Mouse (Mus musculus): Measurements from ENCODE around the gene Tnfsfm13. TPM values are rescaled to one million over a fixed set of nuclear protein-coding genes. Genes with fewer than 3 reads are reported as not detected.

The Tnfsfm13 gene
- total RNA-seq, 2 experiments from 2014 or later = 1.3 to 1.4 TPM

DNA sequence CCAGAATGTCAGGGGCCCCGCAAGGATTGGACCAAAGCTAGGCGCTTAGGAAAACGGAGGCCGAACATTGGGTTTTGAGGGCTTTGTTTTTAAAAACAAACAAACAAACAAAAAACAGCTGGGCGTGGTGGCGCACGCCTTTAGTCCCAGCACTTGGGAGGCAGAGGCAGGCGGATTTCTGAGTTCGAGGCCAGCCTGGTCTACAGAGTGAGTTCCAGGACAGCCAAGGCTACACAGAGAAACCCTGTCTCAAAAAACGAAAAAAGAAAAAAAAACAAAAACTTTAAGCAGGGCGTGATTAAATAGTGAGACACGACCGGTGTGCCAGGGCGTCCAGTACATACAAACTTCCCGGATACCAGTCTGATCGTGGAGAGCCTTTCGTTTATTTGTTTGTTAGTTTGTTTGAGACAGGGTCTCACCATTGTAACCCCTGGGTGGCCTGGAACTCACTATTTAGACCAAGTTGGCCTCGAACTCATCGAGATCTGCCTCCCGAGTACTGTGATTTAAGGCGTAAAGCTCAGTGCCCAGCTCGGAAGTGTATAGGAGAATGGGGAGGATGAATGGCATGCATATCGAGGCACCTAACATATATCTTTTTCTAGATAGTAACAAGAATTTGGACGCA, 13.6 kb downstream of the Tnfsfm13 start:
- DNase-seq (ENCODE audit: extremely low spot score in 1 of 2, low spot score in 1 of 2) = no peak

DNA sequence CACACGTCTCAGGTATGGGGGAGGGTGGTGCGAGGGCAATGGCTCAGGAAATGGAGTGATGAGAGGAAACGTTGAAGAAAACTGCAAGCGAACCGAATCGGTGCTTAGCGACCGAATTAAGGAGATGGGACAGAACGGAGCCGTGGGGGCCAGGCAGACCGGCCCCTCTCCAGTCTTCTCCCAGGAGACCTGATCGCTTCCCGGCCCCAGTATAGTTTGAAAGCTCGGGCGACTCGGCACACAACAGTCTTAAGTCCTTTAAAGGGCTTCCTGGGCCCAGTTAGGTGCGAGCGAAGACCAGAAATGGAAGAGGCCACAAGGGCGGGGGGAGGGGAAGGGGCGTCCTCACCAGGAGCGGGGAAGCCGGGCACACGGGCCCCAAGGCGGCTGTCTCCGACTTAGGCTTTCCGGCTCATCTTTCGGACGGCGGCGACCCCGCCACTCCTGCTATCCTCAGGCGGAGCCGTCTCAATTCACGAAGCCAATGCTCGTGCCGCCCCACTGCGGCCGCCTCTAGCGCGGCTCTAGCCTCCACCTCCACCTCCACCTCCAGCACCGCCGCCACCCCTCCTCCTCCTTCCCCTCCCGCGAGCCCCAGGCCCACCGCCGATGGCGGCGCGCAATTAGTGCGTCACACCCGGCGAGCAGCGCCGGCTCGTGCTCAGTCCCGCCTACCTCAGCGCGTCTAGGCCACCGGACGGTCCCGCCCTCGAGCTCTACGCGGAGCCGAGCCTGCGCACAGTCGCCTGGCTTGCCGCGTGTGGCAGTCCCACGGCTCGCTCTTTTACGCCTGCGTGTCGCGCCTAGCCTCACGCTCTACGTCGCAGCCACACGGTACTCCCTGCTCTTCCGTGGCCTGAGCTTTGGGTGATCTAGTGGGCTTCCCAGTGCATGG, 14.3 kb downstream of the Tnfsfm13 start, which contains the start of gene Senp3:
TSS of gene Senp3 (minus strand) at position 771 of the 895 bp plus-strand sequence.
- DNase-seq (ENCODE audit: extremely low spot score in 1 of 2, low spot score in 1 of 2) = peak; percentile 93 to 96

DNA sequence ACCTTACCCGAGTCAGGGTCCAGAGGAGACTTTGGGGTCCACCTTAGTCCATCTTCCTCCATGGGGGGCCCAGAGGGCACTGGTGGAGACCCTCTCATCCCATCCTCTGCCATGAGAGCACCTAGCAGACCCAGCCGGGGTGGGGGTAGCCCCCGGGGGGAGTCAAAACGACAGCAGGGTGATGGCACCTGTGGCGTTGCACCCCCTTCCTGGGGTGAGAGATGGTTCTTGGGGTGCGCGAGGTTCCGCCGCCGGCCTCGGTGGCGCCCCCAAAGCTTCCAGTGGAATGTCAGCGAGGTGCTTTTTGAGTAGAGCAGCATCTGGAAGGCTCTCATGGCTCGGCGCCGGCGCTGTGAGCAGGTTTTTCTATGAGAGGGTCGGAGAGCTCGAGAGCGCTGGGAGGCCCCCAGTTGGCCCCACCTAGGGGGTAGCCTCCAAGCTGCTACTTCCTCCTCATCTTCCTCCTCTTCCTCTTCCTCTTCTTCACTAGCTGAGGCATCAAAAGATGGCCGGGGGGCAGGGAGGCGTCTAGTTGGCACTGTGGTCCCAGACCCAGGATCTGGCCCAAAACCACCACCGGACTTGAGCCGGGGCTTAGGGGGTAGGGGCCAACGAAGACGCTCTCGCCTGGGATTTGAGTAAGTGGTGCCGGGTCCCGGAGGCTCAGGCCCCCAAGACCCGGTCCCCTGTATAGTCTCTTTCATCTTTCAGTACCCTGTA, 15.6 kb downstream of the Tnfsfm13 start:
- no peak for DNase-seq (ENCODE audit: extremely low spot score in 1 of 2, low spot score in 1 of 2)

DNA sequence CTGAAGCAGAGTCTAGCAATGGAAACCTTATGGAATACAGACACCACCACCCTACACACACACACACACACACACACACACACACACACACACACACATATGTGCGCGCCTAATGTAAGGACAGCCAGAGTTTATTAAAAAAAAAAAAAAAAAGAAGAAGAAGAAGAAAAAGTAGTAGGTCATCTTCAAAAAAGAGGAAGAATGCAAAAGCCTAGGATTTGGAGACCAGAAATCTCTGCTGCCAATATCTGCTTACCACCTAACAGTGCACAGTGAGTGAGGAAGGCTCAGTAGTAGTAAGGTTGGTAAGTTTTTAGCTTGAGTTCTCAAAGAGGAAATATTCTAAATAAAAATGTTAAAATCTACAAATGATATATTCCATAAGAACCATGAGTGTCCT, 16.8 kb downstream of the Tnfsfm13 start:
- no peak for DNase-seq (ENCODE audit: extremely low spot score in 1 of 2, low spot score in 1 of 2)

DNA sequence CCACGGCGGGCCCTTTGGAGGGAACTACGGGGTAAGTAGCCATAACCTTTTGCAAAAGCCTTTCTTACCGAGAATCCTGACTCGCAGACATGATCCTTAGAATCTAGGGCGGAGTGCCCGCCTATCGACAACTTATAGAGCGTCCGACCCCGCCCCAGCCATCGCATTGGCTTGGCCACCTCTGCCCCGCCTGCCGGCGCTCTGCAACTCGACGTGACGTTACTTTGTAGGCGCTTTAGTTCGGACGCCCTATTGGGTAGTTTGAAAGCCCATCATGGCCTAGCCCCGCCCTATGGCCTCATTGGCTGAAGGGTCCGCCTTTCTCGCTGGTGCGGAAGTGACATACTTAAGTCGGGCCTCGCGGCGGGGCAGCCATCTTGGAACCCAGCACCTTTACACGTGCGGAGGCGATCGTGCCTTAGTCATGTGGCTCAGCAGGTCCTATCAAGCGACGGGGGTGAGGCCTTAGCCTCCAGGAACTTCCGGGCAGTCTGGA, 23.6 kb downstream of the Tnfsfm13 start, which contains the start of gene Eif4a1:
TSS of gene Eif4a1 (minus strand) at position 213 of the 496 bp plus-strand sequence.
- DNase-seq (ENCODE audit: extremely low spot score in 1 of 2, low spot score in 1 of 2) = peak; percentile 96 to 99

DNA sequence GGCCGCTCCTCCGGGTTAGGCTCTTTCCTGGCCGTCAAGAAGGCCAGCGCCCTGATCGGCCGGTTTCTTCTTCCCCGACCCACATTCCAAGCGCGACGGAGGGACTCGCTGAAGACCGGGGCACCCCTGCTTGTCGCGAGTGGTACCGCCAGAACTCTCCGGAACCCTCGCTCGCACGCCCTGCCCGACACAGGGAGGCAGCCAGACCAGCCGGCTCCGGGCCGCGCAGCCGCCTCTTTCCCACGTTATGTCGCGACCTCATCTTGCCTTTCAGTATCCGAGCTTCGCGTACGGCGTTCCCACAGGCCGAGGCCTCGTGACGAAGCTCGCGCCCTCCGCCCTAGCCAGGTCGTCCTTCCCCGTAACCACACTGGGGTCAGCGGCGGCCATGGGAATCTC, 24.2 kb downstream of the Tnfsfm13 start:
- no peak for DNase-seq (ENCODE audit: extremely low spot score in 1 of 2, low spot score in 1 of 2)

DNA sequence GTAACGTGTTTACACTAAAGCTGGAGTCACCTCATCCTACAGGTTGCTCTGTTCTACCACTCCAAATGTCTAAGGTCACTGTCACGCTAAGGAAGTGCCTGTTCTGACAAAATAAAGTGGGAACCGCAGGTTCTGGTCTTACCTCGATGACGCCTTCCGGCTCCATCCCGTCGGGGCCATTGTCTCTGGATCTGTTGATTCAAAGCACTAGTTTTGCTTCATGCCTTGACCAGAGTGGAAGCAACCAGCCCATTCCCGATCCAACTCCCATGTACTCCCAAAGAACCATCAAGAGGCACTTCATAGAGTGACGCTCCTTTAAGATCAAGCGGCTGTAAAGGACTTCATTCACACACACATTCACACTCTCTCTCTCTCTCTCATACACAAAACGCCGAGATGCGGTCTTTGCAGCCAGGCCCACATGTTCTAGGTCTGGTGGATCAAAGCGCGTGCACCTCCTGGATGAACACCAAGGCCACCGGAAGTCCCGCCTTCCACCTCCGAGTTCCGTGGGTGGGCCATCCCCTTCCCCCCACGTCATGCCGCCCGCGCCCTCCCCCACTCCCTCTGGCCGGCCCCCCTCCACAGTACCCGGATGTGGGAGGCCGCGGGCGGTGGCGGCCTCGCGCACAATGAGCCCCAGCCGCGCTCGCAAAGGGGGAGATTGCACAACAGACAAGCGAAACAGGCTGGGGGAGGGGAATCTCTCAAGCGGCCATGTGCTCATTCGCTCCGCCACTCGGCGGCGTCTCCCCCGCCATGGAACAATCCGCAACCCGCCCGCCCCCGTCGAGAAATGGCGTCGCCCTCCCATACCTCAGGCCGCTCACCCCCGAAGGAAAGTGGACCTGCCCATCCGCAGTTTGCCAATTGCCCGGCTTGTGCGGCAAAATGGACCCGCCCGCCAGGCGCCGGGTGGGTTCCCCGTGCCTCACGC, 24.8 kb downstream of the Tnfsfm13 start:
- peak; percentile 88 to 91 for DNase-seq (ENCODE audit: extremely low spot score in 1 of 2, low spot score in 1 of 2)

DNA sequence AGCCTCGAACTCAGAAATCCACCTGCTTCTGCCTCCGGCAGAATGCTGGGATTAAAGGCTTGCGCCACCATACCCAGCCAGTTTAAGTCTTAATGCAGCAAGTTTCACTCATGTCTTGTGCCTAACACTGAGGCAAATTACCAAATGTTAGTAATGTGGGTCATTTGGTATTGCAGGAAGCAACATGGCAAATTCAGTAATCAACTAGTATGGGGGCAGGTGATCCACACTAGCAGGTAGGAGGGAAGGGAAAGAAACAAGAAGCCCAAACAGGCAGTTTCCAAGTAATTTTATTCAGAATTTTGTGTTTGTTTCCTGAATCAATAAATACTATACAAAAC, 29.3 kb downstream of the Tnfsfm13 start:
- no peak for DNase-seq (ENCODE audit: extremely low spot score in 1 of 2, low spot score in 1 of 2)

DNA sequence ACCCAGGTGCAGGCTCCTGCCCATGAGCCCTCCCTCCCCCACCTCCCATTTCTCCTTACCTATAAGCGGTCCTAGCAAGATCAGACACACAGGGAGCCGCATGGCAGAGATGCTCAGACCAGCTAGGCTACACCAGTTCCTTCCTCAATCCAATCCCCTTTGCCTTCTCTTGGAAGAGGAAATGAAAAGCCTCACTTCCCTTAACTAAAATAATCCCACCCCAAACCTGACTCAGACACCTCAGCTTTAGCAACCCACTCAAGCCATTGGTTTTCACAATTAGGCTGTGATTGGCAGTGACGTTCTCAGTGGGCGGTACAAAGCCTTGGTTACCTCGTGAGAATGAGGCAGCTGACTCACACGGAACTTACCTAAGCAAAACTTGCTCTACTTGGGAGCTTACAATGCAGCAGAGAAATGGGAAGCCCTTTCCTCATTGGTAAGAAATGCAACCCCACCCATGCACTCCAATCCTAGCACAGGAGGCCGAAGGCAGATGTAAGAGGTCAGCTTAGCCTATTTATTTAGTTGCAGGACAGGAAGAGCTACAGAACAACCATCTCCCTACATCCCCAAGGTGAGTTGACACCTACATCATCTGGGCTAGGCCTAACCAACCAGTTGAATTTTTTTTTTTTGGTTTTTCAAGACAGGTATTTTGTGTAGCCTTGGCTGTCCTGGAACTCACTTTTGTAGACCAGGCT, 29.8 kb downstream of the Tnfsfm13 start, which contains the start of gene Cd68:
TSS of gene Cd68 (minus strand) at position 193 of the 704 bp plus-strand sequence.
- peak in 1 of 2 experiments; percentile 44 for DNase-seq (ENCODE audit: extremely low spot score in 1 of 2, low spot score in 1 of 2)

DNA sequence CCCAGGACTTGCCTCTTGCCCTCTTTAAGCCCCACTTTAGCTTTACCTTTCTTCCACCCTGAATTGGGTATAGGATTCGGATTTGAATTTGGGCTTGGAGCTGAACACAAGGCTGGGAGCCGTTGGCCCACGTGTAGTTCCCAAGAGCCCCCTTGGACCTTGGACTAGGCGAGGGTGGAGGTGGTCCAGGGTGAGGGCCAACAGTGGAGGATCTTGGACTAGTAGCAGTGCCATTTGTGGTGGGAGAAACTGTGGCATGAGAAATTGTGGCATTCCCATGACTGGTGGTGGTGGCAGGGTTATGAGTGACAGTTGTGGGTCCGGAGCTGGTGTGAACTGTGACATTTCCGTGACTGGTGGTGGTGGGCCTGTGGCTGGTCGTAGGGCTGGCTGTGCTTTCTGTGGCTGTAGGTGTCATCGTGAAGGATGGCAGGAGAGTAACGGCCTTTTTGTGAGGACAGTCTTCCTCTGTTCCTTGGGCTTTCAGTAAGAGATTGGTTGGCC, 30.4 kb downstream of the Tnfsfm13 start:
- no peak for DNase-seq (ENCODE audit: extremely low spot score in 1 of 2, low spot score in 1 of 2)

DNA sequence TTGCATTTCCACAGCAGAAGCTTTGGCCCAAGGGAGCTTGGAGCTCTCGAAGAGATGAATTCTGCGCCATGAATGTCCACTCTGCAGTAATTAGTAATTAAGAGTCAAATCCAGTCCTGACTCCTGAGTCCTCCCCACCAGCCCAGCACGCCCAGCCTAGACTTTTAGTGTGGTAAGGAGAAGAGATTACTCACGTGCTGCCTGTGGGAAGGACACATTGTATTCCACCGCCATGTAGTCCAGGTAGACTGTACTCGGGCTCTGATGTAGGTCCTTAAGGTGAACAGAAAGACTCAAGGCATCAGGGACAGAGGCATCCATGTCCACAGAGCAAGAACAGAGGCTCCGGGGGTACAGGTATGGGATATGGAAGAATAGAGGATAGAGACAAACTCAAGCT, 31.1 kb downstream of the Tnfsfm13 start:
- no peak for DNase-seq (ENCODE audit: extremely low spot score in 1 of 2, low spot score in 1 of 2)

DNA sequence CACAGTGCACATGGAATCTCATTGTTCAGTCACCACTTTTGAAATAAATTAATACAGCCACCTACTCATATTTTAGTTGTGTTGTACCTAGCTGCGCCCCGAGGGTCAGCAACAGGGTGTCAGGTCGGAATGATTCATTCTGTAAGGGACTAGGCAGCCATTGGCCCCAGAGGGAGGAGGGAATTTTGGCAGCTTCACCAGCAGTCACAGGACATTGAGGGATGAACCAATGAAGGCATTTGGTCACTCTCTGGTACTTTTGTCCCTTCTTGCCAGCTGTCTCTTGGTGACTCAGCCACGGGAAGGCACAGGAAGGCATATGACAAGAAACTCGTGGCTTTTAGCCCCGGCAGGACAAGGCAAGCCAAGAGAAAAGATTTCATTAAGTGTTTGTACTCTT, 32.1 kb downstream of the Tnfsfm13 start:
- DNase-seq (ENCODE audit: extremely low spot score in 1 of 2, low spot score in 1 of 2) = no peak

DNA sequence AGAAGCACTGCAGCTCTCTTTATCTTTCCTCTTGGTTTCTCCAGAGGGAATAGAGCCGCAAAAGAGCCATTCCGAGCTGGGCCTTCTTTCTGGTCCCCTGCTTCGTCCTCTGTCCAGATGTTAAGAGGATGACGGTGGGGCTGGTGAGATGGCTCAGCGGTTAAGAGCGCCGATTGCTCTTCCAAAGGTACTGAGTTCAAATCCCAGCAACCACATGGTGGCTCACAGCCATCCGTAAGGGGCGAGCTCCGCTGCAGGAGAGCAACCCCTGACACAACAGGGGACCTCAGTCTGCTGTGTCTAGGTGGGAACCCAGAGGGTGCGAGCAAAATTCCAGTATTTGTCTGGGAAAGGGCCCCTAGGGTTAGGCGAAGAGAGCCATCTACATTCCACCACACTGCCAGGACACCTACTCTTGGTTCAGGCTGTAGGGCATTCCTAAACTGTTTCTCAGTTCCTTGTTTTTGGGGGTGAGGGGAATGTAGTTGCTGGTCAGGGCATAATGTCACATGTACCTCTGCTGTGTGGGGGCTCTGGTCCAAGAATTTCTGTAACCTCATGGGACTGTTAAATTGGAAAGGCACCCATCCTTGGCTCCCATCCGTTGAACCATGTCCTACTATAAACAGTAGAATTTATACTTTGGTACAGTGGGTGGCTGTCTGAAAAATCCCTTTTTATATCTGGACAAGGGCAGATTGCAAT, 32.8 kb downstream of the Tnfsfm13 start:
- DNase-seq (ENCODE audit: extremely low spot score in 1 of 2, low spot score in 1 of 2) = no peak

DNA sequence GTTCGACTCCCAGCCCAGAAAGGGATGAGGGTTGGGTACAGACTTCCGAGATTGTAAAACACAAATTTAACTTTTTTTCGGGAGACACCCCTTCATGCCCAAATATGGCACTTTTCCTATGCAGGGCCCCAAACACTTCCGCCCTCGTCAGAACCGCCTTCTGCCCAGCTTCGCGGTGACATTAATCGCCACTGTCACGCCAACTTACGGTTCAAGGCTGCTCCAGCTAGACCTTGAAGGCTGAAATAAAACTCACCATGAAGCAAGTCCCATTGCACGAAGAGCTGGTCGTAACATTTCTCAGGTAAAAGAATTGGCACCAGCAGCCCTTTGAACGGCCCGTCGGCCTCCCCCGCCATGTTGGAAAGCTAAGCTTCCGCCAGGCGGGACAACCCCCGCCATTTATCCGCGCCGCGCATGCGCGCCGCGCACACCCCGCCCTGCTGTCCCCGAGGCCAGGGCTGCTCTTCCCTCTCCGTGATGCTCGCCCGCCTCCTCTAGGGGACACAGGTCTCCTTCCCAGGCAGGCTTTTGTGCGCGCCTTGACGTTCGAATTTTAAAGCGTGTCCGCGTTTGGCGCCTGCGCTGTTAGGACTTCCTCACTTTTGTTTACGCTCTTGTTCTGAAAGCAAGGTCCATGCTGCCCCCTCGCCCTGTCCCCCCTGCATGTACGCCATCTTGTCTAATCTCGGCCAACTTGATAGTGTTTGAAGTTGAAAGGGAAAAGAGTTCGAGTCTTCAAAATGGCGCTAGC, 33.5 kb downstream of the Tnfsfm13 start, which contains the start of gene Mpdu1:
TSS of gene Mpdu1 (minus strand) at position 430 of the 754 bp plus-strand sequence.
- DNase-seq (ENCODE audit: extremely low spot score in 1 of 2, low spot score in 1 of 2) = peak; percentile 82 to 88

DNA sequence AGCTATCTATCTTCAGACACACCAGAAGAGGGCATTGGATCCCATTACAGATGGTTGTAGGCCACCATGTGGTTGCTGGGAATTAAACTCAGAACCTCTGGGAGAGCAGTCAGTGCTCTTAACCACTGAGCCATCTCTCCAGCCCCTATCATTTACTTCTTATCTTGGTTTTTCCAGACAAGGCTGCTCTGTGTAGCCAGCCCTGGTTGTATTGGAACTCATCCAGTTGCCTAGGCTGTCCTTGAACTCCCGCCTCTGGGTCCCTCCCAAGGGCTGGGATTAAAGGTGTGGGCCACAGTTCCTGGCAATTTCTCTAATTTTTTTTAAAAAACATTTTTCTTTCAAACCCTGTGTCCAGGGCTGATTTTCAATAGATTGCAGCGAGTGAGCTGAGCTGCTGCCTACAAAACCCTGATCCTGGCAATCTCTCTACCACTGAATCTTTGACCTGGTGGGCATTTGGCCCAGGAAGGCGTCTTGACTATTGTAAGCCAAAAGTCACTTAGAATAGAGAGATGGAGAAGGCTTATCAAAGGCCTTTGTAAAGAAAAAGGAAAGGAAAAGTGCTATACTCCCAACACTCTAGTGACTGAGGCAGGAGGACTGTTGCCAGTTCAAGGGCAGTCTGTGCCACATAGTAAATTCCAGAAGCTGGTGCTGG, 34.5 kb downstream of the Tnfsfm13 start:
- no peak for DNase-seq (ENCODE audit: extremely low spot score in 1 of 2, low spot score in 1 of 2)

DNA sequence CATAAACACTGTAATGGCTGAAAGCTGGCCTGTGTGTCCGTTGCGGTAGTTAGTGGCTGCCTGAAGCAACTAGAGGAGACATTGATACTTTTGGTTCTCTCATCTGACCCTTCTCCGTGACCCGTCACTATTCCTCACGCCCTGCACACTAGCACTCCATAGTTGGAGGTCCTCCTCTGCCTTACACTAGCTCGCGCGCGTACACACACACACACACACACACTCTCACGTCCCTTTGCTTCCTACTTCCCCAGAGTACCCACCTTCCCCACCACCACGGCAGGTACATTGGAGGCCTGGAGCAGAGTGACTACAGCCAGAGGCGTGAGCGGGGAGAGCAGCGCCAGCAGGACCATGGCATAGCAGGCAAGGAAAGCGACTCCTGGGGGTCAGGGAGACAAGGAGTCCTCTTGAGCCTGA, 38.4 kb downstream of the Tnfsfm13 start:
- DNase-seq (ENCODE audit: extremely low spot score in 1 of 2, low spot score in 1 of 2) = no peak
